Mouse (Mus musculus) hematopoietic stem cell, adult 5-6 weeks (primary cell): ENCODE results near the gene Rrp36. TPM values are rescaled to one million over a fixed set of nuclear protein-coding genes. Genes with fewer than 3 reads are reported as not detected.
A peak's percentile ranks its signal among the peaks of the same experiment; 100 is the strongest.

Experiments
- ATAC-seq, 2 experiments: fragments of 125-278 bp in 1 of 2; replicated peaks in 1 of 2; 2 replicates each; pipeline ENCODE4 v1.8.0; 2016 to 2017; ENCODE audit warnings: inconsistent platforms in 2 of 2, mild to moderate bottlenecking in 2 of 2, moderate number of reproducible peaks in 2 of 2, low read depth in 1 of 2, moderate TSS enrichment in 1 of 2; ENCODE audit not compliant: low FRiP score in 2 of 2, poor library complexity in 2 of 2, severe bottlenecking in 2 of 2, insufficient read depth in 1 of 2, low TSS enrichment in 1 of 2
- total RNA-seq: library from RNA; stranded (forward); fragments of 172-1452, 232-1000 nt; gene quantifications from 2 replicates; pipeline ENCODE4 v1.2.3, GENCODE M21; 2017

The Rrp36 gene
- 38.1 and 47.0 TPM in 2 replicates for total RNA-seq

DNA sequence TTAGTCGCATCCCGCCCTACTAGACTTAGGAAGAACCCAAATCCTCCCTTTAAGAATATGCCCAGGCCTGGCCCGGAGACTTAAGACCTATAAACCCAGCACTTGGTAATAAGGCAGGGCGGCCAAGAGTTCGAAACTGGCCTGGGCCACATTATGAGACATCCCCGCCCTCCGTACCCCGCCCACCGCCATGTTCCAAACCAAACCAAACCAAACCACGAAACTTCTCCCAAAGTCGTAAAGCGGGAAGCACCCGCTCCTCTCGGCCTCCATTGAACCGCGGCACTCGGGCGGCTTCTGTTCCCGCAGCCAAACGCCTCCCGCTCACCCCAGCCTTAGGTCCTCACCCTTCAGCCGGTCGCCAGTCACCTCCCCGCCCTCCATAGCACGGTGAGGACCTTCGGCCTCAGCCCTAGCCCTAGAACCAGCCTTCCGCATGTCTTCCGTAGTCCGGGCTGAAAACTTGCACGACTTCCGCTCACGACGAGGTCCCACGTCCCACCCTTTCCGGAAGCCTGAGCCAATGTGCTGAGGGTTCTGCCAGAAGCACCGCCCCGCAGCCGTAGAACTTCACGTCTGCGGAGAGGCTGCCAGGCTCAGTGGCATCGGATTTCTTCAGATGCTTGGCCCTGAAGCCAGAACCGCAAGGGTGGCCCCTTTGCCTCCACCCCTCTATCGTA, at the start of gene Rrp36:
Gene Rrp36, minus strand, starts transcription at position 503 of the 680 bp plus-strand sequence.
- peak; percentile 99 for ATAC-seq

DNA sequence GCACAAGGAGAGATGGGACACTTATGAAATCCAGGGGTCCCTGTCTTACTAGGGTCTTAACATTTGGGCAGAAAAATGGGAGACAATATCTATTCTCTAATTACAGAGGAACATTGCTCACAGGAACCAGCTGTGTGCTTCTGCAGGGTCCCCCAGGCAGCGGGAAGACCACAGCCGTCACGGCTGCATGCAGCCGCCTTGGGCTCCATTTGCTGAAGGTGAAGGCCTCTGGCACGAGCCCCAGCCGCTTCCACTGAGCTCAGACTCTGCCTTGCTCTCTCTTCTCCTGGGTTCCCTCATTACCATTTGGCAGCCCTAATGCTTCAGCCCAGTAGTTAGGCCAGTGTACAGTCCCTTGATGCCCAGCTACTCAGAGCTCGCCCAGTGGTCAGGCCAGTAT, 46.9 kb upstream of the Rrp36 start:
- no peak for ATAC-seq

DNA sequence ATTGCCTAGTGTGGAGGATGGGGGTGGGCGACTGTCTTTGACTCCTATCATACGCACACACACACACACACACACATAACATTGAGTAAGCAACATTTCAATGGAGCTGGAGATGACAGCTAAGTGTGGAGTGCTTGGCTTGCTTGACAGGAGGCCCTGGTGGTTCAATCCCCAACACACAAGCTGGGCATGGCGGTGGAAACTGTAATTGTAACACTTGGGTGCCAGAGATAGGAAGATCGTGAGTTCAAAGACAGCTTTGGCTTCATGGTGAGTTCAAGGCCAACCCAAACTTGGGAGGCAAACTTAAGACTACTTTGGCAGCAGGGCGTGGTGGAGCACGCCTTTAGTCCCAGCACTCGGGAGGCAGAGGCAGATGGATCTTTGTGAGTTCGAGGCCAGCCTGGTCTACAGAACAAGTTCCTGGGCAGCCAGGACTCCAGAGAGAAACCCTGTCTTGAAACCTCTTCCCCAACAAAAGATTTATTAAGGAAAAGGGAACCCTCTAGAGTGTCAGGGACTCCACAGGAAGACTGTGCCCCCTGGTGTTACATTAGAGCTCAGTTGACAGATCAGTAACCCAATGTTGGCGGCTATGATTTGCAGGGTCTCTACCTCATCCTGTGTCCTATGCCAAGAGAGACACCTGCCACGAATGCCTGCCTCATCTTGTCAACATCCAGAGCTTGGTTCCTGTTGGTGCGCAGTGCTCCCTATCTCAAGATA, 40.8 kb upstream of the Rrp36 start:
- no peak for ATAC-seq

DNA sequence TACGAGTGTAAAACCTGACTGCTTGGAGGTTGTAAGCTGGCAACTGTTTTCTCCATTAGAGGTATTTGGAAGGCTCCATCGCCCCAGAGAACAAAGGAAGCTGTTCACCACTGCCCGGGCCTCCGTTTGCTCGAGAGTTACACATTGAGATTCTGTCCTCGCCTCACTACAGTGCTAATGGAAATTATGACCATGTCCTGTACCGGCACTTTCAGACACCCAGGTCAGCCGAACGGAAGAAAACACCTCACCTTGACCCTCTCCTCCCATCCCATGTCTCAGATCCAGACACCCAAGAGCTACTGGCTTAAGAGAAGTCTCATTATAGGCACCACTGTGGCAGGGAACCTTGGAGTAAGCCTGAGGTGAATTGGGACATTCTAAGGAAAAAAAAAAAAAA, 39.7 kb upstream of the Rrp36 start:
- no peak for ATAC-seq

DNA sequence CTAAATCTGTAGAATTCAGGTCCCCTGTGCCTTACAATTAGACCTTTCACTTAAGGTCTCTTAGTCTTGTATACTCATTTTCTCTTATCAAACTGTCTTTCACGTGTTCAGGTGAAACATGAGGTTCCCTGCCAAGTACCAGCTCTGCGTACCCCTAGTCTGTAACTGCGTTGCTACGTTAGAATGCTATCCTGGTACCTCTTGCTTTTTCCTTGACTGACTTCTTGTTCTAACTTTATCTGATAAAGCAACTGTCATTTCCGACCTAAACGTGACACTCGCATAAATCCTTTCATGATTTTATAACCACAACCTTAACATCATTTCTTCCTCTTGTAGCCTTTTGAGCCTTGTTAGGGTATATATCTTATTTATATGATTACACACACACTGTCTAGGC, 38.3 kb upstream of the Rrp36 start:
- ATAC-seq: no peak

DNA sequence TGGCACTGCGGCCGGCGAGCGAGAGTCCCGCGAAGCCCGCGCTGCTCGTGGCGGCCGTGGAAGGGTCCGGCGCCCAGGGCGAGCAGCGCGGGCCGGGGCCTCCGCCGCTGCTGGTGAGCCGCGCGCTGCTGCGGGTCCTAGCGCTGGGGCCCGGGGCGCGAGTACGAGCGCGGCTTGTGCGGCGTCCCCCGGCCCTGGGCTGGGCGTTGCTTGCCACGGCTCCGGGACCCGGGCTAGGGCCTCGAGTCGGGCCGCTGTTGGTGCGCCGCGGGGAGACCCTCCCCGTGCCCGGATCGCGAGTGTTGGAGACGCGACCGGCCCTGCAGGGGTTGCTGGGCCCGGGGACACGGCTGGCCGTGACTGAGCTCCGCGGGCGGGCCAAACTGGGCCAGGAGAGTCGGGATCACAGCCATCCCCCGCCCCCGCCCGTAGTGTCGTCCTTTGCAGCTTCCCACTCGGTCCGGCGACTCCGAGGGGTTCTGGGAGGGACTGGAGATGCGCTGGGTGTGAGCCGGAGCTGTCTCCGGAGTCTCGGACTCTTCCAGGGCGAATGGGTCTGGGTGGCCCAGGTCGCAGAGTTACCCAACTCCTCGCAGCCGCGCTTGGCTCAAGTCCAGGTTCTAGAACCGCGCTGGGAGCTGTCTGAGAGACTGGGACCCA, 37.6 kb upstream of the Rrp36 start:
- peak in 1 of 2 experiments; percentile 29; a peak in 1 of 4 replicates for ATAC-seq

DNA sequence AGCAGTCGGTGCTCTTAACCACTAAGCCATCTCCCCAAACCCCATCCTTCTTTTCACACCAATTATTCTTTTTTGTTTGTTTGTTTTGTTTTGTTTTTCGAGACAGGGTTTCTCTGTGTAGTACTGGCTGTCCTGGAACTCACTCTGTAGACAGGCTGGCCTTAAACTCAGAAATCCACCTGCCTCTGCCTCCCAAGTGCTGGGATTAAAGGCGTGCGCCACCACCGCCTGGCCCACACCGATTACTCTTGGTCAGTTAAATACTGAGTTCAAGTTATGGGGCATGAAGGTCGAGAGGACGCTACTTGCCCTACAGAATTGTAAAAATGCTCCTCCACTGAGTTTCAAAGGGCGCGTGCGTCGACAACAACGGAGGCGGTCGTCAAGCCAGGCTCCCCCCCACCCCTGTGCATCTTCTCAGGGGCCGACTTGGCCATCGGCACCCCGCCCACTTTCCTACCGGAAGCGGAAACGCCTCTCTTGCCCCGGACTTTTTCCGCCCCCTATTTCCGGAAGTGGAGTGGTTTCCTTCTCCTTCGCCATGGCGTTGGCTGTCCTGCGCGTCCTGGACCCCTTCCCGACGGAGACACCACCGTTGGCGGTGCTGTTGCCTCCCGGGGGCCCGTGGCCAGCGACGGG, 36.9 kb upstream of the Rrp36 start, which contains the start of gene Pex6:
Gene Pex6, plus strand, starts transcription at position 505 of the 639 bp plus-strand sequence.
- ATAC-seq: peak; percentile 84 to 90

DNA sequence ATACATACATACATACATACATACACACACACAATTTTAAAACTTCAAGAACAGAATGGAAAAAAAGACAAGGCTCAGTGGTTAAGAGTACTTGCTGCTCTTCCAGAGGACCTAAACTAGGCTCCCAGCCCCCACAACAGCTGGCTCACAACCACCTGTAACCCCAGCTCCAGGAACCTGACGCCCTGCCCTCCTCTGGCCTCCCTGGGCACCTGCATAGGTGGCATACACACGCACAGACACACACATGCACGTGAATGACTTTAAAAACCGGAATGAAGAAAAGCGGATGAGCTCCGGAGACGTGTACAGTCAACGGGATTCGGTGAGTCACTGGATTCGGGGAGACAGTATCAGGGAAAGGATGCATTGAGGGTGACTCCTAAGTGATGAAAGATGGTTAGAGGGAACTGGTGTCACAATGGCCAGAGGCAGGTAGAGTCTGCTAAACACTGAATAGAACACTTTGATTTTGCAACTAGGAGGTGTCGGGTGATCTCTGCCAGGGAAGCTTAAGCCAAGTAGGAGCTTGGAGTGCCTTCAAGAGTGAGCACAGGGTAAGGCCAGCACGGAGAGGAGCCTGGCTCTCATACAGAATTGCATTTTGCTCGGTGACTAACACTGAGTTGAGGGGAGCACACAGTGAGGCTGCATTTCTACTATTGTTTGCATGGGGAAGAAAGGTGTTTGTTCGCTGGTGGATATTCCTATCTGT, 32.4 kb upstream of the Rrp36 start:
- no peak for ATAC-seq

DNA sequence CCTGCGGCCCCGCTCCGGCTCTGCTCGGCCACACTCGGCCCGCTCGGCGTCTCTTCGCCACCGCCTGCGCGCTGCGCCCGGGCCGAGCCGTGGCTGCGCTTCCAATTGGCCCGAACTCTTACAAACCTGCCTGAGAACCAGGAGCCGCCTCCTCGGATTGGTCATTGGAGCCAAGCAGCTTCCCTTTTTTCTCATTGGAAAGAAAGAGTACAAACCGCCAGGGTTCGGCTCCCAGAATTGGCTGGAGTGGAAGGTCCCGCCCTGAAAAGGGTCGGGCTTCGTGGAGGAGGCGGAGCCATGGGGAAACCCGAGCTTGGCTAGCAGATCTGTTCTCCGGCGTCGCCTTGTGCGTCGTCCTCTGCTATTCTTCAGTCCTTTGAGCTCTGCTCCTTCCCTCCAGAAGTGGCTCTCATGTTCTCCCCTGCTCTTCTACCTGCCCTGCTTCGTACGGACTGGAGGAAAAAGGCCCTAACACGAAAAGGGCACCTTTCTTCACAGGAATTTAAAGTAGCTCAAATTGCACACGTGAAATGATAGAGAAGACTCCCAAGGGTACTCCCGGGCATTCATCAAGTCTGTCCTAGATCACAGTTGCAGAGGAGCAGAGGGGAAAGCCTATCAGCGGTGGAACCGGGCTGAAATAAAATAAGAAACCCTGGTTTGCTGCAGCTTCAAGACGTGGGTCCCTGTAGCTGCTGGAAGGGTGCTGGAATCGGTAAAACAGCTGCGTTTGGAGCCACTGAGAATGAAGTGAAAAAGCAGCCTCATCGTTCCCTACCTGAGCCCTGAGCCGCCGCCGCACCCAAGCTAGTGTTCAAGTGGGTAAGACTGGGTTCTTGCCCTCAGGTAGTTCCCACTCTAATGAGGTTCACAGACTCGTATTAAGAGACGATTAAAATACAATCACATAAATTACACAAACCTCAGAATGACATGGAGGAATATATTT, 31.0 kb upstream of the Rrp36 start, which contains the start of gene Ppp2r5d:
Gene Ppp2r5d, minus strand, starts transcription at position 225 of the 949 bp plus-strand sequence.
- peak; percentile 98 to 99 for ATAC-seq

DNA sequence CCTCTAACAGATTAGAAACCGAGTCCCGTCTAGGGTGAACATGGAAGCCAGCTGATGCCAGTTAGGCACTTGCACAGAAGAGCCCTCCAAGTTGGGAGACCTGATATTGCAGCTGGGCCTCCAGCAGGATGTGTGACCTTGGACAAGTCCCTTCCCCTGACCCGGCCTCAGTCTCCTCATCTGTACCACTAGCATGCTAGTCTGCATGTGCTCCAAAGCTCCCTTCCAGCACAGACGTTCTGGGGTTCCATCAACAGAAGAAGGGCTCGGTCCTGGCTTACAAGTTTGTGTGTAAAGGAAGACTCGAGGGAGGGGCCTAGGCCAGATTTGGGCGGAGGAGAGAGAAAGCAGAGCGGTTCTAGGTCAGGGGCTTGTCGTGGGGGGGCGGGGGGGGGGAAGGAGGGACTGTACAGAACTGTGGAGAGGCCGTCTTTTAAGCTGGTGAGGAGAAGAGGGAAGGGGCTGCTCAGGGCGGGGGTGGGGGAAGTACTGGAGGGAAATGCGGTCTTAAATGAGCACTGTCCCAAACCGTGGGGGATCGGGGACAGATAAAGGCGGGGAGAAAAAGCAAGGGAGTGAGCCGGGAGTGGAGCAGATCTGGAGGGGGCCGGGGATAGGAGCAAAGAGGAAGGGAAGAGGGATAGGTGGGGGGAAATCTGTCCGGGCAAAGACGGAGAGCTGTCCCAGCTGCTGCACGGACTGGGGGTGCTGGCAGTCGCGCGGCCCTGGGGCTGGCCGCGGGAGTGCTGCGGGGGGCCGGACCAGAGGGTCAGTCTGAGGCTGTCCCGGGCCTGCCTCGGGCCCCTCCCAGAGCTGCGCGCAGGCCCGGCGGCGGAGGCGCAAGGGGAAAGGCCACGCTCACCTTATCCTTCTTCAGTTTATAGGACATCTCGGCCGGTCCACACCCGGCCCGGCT, 30.1 kb upstream of the Rrp36 start:
- ATAC-seq: no peak

DNA sequence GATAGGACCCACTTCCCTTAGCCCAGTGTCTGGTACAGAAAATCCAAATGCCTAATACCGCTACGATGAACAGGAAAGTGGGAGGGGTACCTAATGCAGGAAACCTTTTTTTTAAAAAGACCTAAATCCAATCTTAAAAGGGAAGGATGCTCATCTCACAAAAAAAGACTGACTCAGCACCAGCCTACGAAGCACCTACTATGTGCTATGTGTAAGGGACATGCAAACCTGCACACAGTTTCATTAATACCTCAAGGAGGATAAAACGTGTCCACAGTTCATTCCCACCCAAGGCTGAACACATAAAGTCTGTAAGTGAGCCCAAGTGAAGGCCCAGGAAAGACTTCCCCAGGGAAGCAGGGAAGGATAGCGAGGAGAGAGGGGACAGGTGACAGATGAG, 28.4 kb upstream of the Rrp36 start:
- no peak for ATAC-seq

DNA sequence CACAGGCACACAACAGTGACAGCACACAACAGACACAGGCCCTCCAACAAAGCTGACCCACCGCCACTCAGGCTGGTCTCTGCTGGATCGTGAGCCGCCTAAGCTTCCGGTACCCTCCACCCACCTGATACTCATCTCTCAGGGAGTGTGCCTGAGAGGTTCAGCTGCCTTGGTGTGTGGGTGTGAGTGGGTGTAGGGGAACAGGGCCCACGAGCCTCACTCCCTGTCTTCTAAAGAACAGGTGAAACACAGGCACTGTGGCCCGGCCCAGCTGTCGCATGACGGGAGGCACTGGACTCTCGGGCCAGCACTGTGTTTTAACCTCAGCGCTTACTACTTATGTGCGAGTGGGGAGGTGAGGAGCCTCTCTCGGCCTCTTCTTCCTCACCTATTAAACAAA, 27.9 kb upstream of the Rrp36 start:
- ATAC-seq: no peak

DNA sequence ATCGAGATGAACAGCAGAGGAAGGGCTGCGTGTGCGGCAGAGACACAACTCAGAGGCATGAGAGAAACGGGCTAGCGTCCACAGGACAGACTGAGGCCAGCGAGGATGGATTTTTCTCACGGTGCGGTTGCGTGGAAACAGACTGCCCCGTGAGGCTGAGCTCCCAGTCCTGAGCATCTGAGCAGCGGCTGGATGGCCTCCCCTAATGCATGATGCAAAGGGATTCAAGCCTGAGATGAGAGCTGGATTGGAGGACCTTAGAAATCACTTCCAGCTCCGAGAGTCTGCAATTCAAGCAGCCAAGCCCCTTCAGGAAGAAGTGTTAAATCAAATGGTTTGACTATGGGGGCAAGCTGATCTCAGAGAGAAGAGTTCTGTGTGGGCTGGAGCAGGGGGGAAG, 27.3 kb upstream of the Rrp36 start:
- ATAC-seq: no peak

DNA sequence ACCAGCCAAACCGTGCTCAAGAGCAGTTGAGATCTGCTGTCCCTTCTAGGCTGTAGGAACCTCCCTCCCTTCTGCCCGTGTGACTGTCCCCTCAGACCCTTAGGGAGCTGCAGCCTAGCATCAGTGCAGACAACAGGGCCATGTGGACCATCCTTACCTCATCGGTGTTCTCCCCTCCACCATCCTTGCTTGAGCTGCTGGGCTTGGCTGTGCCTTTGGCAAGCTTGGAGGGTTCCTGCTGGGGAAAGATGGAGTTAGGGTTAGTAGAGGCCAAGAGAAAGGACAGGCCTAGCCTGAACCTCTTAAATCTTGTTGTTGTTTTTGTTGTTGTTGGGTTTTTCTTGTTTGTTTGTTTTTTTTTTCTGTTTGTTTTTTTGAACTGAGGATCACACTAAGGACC, 25.8 kb upstream of the Rrp36 start:
- no peak for ATAC-seq

DNA sequence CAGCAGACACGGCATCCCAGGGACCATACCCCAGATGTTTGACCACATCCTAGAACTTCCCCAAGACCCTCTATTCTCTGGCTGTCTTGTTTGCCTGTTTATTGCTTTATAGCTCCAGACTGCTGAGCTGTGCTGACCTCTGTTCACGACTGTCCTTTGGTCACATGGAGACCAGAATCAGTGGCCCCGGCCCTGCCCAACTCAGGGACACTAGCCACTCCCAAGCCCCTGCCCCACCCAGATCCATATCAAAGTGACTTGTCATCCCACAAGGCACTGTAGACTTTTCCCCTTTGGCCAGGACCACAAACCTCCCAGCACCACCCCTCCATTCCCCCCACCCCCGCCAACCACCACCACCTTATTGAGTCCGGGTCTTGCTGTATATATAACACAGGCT, 25.1 kb upstream of the Rrp36 start:
- no peak for ATAC-seq
